Mouse (Mus musculus): ENCODE data around the gene Dnah2.

DNA sequence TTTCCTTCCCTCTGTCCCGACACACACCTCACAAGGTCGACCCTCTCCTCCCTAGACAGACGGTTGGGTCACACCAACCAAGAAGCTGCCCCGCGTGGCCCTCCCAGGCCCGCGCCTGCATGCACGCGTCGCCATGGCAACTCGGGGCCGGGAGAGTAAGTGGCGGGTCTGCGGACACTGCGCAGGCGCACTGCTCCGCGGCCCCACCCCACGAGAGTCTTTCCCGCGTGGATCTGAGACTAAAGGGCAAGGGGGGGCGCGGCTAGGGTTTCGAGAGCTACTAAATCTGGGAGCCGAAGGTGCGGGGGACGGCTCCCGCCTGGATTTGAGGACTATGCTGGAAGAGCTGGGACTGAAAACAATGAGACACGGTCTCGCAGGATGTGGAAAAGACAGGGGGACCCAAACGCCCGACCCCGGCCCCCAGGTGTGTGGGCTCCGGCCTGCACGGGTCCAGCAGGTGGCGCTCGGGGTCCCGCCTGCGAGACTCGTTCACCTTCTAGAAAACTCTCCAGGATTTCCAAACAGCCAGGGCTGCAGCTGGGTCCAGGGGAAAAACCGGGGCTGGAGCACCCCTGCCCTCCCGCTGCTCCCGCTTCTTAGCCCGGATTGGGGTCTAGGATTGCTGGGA, 2.4 kb downstream of the Dnah2 start:
- TF ChIP-seq MAZ (IDR thresholded peaks at IDR 0.05; ENCODE audit: low read depth, low read length) (peak; percentile 62; the same call in 1 of the 2 replicates), CTCF (IDR thresholded peaks at IDR 0.05 in 2 of 3, conservative IDR thresholded peaks at IDR 0.05 in 1 of 3; ENCODE audit: control insufficient read depth in 1 of 3, insufficient read depth in 1 of 3, low read depth in 2 of 3, low read length in 3 of 3, poor library complexity in 1 of 3, severe bottlenecking in 1 of 3) (peak; percentile 50 to 93 (median 78); a peak in 5 of 6 replicates), EP300 (IDR thresholded peaks at IDR 0.05; ENCODE audit: low read depth in 1 of 2, low read length in 2 of 2) (no peak), SIN3A (IDR thresholded peaks at IDR 0.05; ENCODE audit: low read length) (no peak; the same call in 1 of the 2 replicates), CHD2 (IDR thresholded peaks at IDR 0.05; ENCODE audit: low read length) (no peak), BHLHE40 (IDR thresholded peaks at IDR 0.05; ENCODE audit: borderline replicate concordance, low read depth, low read length) (no peak), E2F4 (IDR thresholded peaks at IDR 0.05; ENCODE audit: borderline replicate concordance, low read depth, low read length) (no peak), POLR2A (IDR thresholded peaks at IDR 0.05; ENCODE audit: control insufficient read depth in 1 of 2, insufficient read depth in 1 of 2, low read depth in 1 of 2, low read length in 2 of 2, poor library complexity in 1 of 2) (no peak), ZMIZ1 (IDR thresholded peaks at IDR 0.05; ENCODE audit: low read depth, low read length) (no peak), CHD1 (IDR thresholded peaks at IDR 0.05; ENCODE audit: low read depth, low read length) (no peak), USF2 (IDR thresholded peaks at IDR 0.05; ENCODE audit: borderline replicate concordance in 1 of 2, insufficient read depth in 1 of 2, low read depth in 1 of 2, low read length in 2 of 2) (no peak), ELF1 (IDR thresholded peaks at IDR 0.05; ENCODE audit: low read depth, low read length) (no peak), MAX (IDR thresholded peaks at IDR 0.05; ENCODE audit: low read length) (no peak), ETS1 (IDR thresholded peaks at IDR 0.05; ENCODE audit: low read depth, low read length) (no peak)

Measured in MEL (cell line).